16 mouse cellular contexts compared by ENCODE assay signal in genomic region chr7:79254248-79254888, GRCm38 (mm10). TPM values are rescaled to one million over a fixed set of nuclear protein-coding genes. Genes with fewer than 3 reads are reported as not detected.
DNase-seq lines count a peak whose midpoint lies in the region; ATAC-seq and TF ChIP-seq lines count a peak whose summit lies in the region.
"Had no signal": no experiment of that assay in that cellular context is flagged by ENCODE, and none has a peak within 500 bp of the region (broad histone marks: within the 10 kb centered on the region; RNA-seq: fewer than 3 reads in every experiment).

No protein-coding gene starts in this region.

- no peak for TF ChIP-seq POLR2A in small intestine, adult 2 months (IDR thresholded peaks at IDR 0.05; ENCODE audit: low read depth, low read length)

- peak; percentile 43 for DNase-seq in lung, postnatal 0 days (ENCODE audit: low spot score)
- DNase-seq in lung, adult 18-20 months, result no peak
- peak; percentile 67 to 76 for DNase-seq in cerebellum, postnatal 10 days
- DNase-seq in midbrain, embryonic 10.5 days (ENCODE audit: low spot score), result no peak
- DNase-seq in limb, embryonic 10.5 days (ENCODE audit: low spot score), result no peak
- DNase-seq: kidney, postnatal 36 days; spleen, adult 18-20 months; thymus, adult 18-20 months had no signal

- TF ChIP-seq EP300 in lung, postnatal 0 days (IDR thresholded peaks at IDR 0.05), result no peak

- H3K9ac ChIP-seq in lung, postnatal 0 days (replicated peaks; ENCODE audit: low read depth), result no peak overlapping the region
- H3K9ac ChIP-seq in heart, embryonic 12.5 days, result no peak overlapping the region
- H3K9ac ChIP-seq: embryonic facial prominence, embryonic 12.5 days; heart, embryonic 13.5 days; limb, embryonic 12.5 days; neural tube, embryonic 13.5 days had no signal

- no peaks in the 10 kb centered on the region for H3K27me3 ChIP-seq in lung, postnatal 0 days (replicated peaks; ENCODE audit: insufficient read depth, low read length)
- H3K27me3 ChIP-seq in heart, embryonic 12.5 days (replicated peaks), result no peaks in the 10 kb centered on the region
- H3K27me3 ChIP-seq in small intestine, adult 2 months (ENCODE audit: control insufficient read depth, insufficient read depth, low read length), result no peaks in the 10 kb centered on the region
- H3K27me3 ChIP-seq in midbrain, embryonic 10.5 days (ENCODE audit: low read depth, poor library complexity, severe bottlenecking), result no peaks in the 10 kb centered on the region
- no peaks in the 10 kb centered on the region for H3K27me3 ChIP-seq in limb, embryonic 10.5 days (ENCODE audit: low read depth, poor library complexity, severe bottlenecking)
- H3K27me3 ChIP-seq: embryonic facial prominence, embryonic 12.5 days; heart, embryonic 13.5 days; limb, embryonic 12.5 days; neural tube, embryonic 13.5 days had no signal

- no peaks in the 10 kb centered on the region for H3K9me3 ChIP-seq in lung, postnatal 0 days (ENCODE audit: low read length)
- no peaks in the 10 kb centered on the region for H3K9me3 ChIP-seq in heart, embryonic 12.5 days (replicated peaks)
- H3K9me3 ChIP-seq in midbrain, embryonic 10.5 days (replicated peaks), result no peaks in the 10 kb centered on the region
- H3K9me3 ChIP-seq in limb, embryonic 10.5 days (replicated peaks), result no peaks in the 10 kb centered on the region
- H3K9me3 ChIP-seq: embryonic facial prominence, embryonic 12.5 days; heart, embryonic 13.5 days; limb, embryonic 12.5 days; neural tube, embryonic 13.5 days had no signal

- no peak overlapping the region for H3K27ac ChIP-seq in lung, postnatal 0 days (ENCODE audit: low read length)
- H3K27ac ChIP-seq in heart, embryonic 12.5 days (ENCODE audit: poor library complexity, severe bottlenecking), result no peak overlapping the region
- H3K27ac ChIP-seq in small intestine, adult 2 months (ENCODE audit: insufficient read depth, low read depth, low read length), result peak overlapping the region; percentile 80
- no peak overlapping the region for H3K27ac ChIP-seq in midbrain, embryonic 10.5 days (replicated peaks)
- no peak overlapping the region for H3K27ac ChIP-seq in limb, embryonic 10.5 days
- H3K27ac ChIP-seq: embryonic facial prominence, embryonic 12.5 days; heart, embryonic 13.5 days; limb, embryonic 12.5 days; neural tube, embryonic 13.5 days had no signal

- TF ChIP-seq CTCF in lung, postnatal 0 days (IDR thresholded peaks at IDR 0.05), result no peak
- no peak for TF ChIP-seq CTCF in small intestine, adult 2 months (IDR thresholded peaks at IDR 0.05; ENCODE audit: extremely low read depth, insufficient read length, insufficient replicate concordance, low read depth, low read length)

- no peaks in the 10 kb centered on the region for H3K36me3 ChIP-seq in lung, postnatal 0 days (ENCODE audit: insufficient read depth, low read length)
- no peaks in the 10 kb centered on the region for H3K36me3 ChIP-seq in heart, embryonic 12.5 days
- H3K36me3 ChIP-seq in small intestine, adult 2 months (ENCODE audit: control insufficient read depth, insufficient read depth, low read length), result no peaks in the 10 kb centered on the region
- no peaks in the 10 kb centered on the region for H3K36me3 ChIP-seq in midbrain, embryonic 10.5 days
- no peaks in the 10 kb centered on the region for H3K36me3 ChIP-seq in limb, embryonic 10.5 days
- H3K36me3 ChIP-seq: embryonic facial prominence, embryonic 12.5 days; heart, embryonic 13.5 days; limb, embryonic 12.5 days; neural tube, embryonic 13.5 days had no signal

- peak; percentile 65 for ATAC-seq in lung, postnatal 0 days
- ATAC-seq in heart, embryonic 12.5 days (ENCODE audit: insufficient number of reproducible peaks, low FRiP score), result peak; percentile 74
- ATAC-seq: forebrain, embryonic 14.5 days; inflammation-experienced regulatory T-cells, adult 6 months had no signal

- no peak overlapping the region for H3K4me3 ChIP-seq in lung, postnatal 0 days (ENCODE audit: low read depth, low read length)
- no peak overlapping the region for H3K4me3 ChIP-seq in heart, embryonic 12.5 days
- H3K4me3 ChIP-seq in small intestine, adult 2 months (ENCODE audit: low read depth, low read length), result no peak overlapping the region
- H3K4me3 ChIP-seq in midbrain, embryonic 10.5 days, result no peak overlapping the region
- H3K4me3 ChIP-seq in limb, embryonic 10.5 days, result no peak overlapping the region
- H3K4me3 ChIP-seq: embryonic facial prominence, embryonic 12.5 days; heart, embryonic 13.5 days; limb, embryonic 12.5 days; neural tube, embryonic 13.5 days had no signal

- no peaks in the 10 kb centered on the region for H3K4me1 ChIP-seq in lung, postnatal 0 days (ENCODE audit: insufficient read depth, low read depth, low read length)
- H3K4me1 ChIP-seq in heart, embryonic 12.5 days (replicated peaks), result no peaks in the 10 kb centered on the region
- H3K4me1 ChIP-seq in small intestine, adult 2 months (ENCODE audit: control insufficient read depth, insufficient read depth, insufficient read length, low read length), result peaks cover 30% of the 10 kb centered on the region; the same call in 1 of the 2 replicates
- no peaks in the 10 kb centered on the region for H3K4me1 ChIP-seq in midbrain, embryonic 10.5 days
- H3K4me1 ChIP-seq in limb, embryonic 10.5 days, result no peaks in the 10 kb centered on the region
- H3K4me1 ChIP-seq: embryonic facial prominence, embryonic 12.5 days; heart, embryonic 13.5 days; limb, embryonic 12.5 days; neural tube, embryonic 13.5 days had no signal

- 66% methylated on average over 3 of the region's 3 CpGs for WGBS in lung, postnatal 0 days
- WGBS in heart, embryonic 12.5 days, result 58% methylated on average over 3 of the region's 3 CpGs
- WGBS in small intestine, adult 2 months, result 69% methylated on average over 3 of the region's 3 CpGs
- 89% methylated on average over 3 of the region's 3 CpGs for WGBS in midbrain, embryonic 10.5 days
- WGBS in limb, embryonic 10.5 days, result 72% methylated on average over 3 of the region's 3 CpGs

- no peak overlapping the region for H3K4me2 ChIP-seq in lung, postnatal 0 days (replicated peaks; ENCODE audit: low read depth, low read length)
- H3K4me2 ChIP-seq in heart, embryonic 12.5 days, result no peak overlapping the region
- H3K4me2 ChIP-seq: embryonic facial prominence, embryonic 12.5 days; heart, embryonic 13.5 days; limb, embryonic 12.5 days; neural tube, embryonic 13.5 days had no signal

RNA-seq across cellular contexts. Expression of gene Abhd2, which starts 18.6 kb away (rescaled TPM):
- 22.8 and 25.2 TPM in 2 replicates for polyA plus RNA-seq in lung, postnatal 0 days (2015; fragmentation: Nextera tagmentation; extraction: Ambion mirVana)
- 5.6 and 5.8 TPM in 2 replicates for polyA plus RNA-seq in heart, embryonic 12.5 days (2016; fragmentation: Nextera tagmentation; extraction: Ambion mirVana)
- 40.6 and 103 TPM in 2 replicates for polyA plus RNA-seq in small intestine, adult 2 months (2012; rRNA removed)
- 6.8 and 8.7 TPM in 2 replicates for polyA plus RNA-seq in midbrain, embryonic 10.5 days (2016; fragmentation: Nextera tagmentation; extraction: Ambion mirVana)
- 6.3 and 7.0 TPM in 2 replicates for polyA plus RNA-seq in limb, embryonic 10.5 days (2016; fragmentation: Nextera tagmentation; extraction: Ambion mirVana)

Comparison
In these comparisons a context has a peak if more than half of its experiments do, and no peak if none do; other contexts are left out.
1. DNase-seq: peak in lung, postnatal 0 days (single experiment) and cerebellum, postnatal 10 days (2 of 2); none in lung, adult 18-20 months (0 of 2), midbrain, embryonic 10.5 days (single experiment) and limb, embryonic 10.5 days (single experiment).